9 mouse cellular contexts compared by ENCODE assay signal in the genomic region with DNA sequence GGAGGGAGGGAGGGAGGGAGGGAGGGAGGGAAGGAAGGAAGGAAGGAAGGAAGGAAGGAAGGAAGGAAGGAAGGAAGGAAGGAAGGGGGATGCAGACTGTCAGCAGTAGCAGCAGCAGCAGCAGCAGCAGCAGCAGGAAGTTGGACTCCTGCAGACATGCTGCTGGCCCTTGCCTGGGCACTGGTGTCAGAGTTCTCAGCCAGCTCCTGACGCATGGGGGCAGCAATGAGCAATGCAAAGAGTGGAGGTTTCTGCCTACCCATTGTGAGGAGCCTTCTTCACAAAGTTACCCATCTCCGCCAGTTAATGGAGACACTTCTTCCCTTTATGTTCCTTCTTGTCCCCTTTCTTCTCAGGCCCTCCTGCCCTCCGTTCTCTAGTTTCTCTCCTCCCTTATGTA. TPM values are rescaled to one million over a fixed set of nuclear protein-coding genes. Genes with fewer than 3 reads are reported as not detected.
DNase-seq lines count a peak whose midpoint lies in the region; ATAC-seq and TF ChIP-seq lines count a peak whose summit lies in the region.
"Had no signal": no experiment of that assay in that cellular context is flagged by ENCODE, and none has a peak within 500 bp of the region (broad histone marks: within the 10 kb centered on the region; RNA-seq: fewer than 3 reads in every experiment).

No protein-coding gene starts in this region.

- 0 out of 2 replicates have a peak, but pooled peaks have one; percentile 46 for ATAC-seq in forebrain, embryonic 12.5 days (ENCODE audit: low FRiP score)
- no peak for ATAC-seq in forebrain, embryonic 15.5 days (replicated peaks)

- no peak for TF ChIP-seq POLR2A in brain, embryonic 14.5 days (IDR thresholded peaks at IDR 0.05; ENCODE audit: borderline replicate concordance, extremely low read depth, insufficient read depth, insufficient read length, poor library complexity, severe bottlenecking)

- no peak overlapping the region for H3K4me3 ChIP-seq in forebrain, embryonic 12.5 days (replicated peaks)
- H3K4me3 ChIP-seq in forebrain, embryonic 15.5 days, result no peak overlapping the region

- no peak overlapping the region for H3K4me2 ChIP-seq in forebrain, embryonic 12.5 days
- no peak overlapping the region for H3K4me2 ChIP-seq in forebrain, embryonic 15.5 days (replicated peaks)

- H3K9me3 ChIP-seq in forebrain, embryonic 12.5 days, result no peaks in the 10 kb centered on the region
- H3K9me3 ChIP-seq in forebrain, embryonic 15.5 days, result no peaks in the 10 kb centered on the region

- 9% methylated on average over 3 of the region's 3 CpGs for WGBS in forebrain, embryonic 12.5 days
- WGBS in forebrain, embryonic 15.5 days, result 12% methylated on average over 3 of the region's 3 CpGs

- H3K27ac ChIP-seq in forebrain, embryonic 12.5 days, result no peak overlapping the region
- H3K27ac ChIP-seq in forebrain, embryonic 15.5 days (replicated peaks), result no peak overlapping the region

- peak; percentile 77 for DNase-seq in brain, embryonic 14.5 days (ENCODE audit: low read depth)
- peak; percentile 51 for DNase-seq in forelimb bud, embryonic 11.5 days (ENCODE audit: low read depth, low spot score)
- DNase-seq in kidney, adult 8-10 months, result peak; percentile 47 to 83
- peak; percentile 71 to 73 for DNase-seq in left cerebral cortex, postnatal 36 days (ENCODE audit: low spot score in 2 of 2)
- peak; percentile 75 for DNase-seq in ovary, postnatal 36 days (ENCODE audit: low spot score)
- no peak for DNase-seq in T-cell, adult 2 months (ENCODE audit: low spot score)

- intact Hi-C loops in left cerebral cortex, postnatal 36 days (cut with DNase I), result loop anchor here (1.0 to 10.0 kb wide), 4 partner anchors 141 to 339 kb away; no protein-coding TSS in a partner anchor

- 0 out of 2 replicates have a peak, but pooled peaks cover 3% of the 10 kb centered on the region for H3K27me3 ChIP-seq in forebrain, embryonic 12.5 days
- H3K27me3 ChIP-seq in forebrain, embryonic 15.5 days, result no peaks in the 10 kb centered on the region

- H3K9ac ChIP-seq in forebrain, embryonic 12.5 days, result no peak overlapping the region
- no peak overlapping the region for H3K9ac ChIP-seq in forebrain, embryonic 15.5 days (replicated peaks)

- H3K36me3 ChIP-seq in forebrain, embryonic 12.5 days (replicated peaks), result no peaks in the 10 kb centered on the region
- H3K36me3 ChIP-seq in forebrain, embryonic 15.5 days, result no peaks in the 10 kb centered on the region

- peak; percentile 82 for TF ChIP-seq CTCF in brain, embryonic 14.5 days (IDR thresholded peaks at IDR 0.05; ENCODE audit: borderline replicate concordance, extremely low read depth, insufficient read depth, insufficient read length)

- no peaks in the 10 kb centered on the region for H3K4me1 ChIP-seq in forebrain, embryonic 12.5 days
- no peaks in the 10 kb centered on the region for H3K4me1 ChIP-seq in forebrain, embryonic 15.5 days

RNA-seq across cellular contexts. Expression of gene Ntm, which starts 40.7 kb away (rescaled TPM):
- 34.6 and 38.2 TPM in 2 replicates for polyA plus RNA-seq in forebrain, embryonic 12.5 days (2016; fragmentation: Nextera tagmentation; extraction: Ambion mirVana)
- 98.7 and 106 TPM in 2 replicates for polyA plus RNA-seq in forebrain, embryonic 15.5 days (2015; fragmentation: Nextera tagmentation; extraction: Ambion mirVana)
- 48.6 and 95.1 TPM in 2 replicates for polyA plus RNA-seq in brain, embryonic 14.5 days (2012; rRNA removed)
- total RNA-seq in left cerebral cortex, postnatal 36 days (2021), result 100 to 1,000 TPM; 278 to 286 TPM
- polyA plus RNA-seq: C2C12 had no signal
